Mouse (Mus musculus): ENCODE measurements around the gene Gm11939. TPM values are rescaled to one million over a fixed set of nuclear protein-coding genes. Genes with fewer than 3 reads are reported as not detected.
"Not testable (repeated sequence)": the region's sequence is repeated elsewhere in the genome, so short reads cannot be mapped to it uniquely, and the experiment has no call there.

Gene Gm11939
- not detected in 2 replicates for polyA plus RNA-seq (2012; rRNA removed)

DNA sequence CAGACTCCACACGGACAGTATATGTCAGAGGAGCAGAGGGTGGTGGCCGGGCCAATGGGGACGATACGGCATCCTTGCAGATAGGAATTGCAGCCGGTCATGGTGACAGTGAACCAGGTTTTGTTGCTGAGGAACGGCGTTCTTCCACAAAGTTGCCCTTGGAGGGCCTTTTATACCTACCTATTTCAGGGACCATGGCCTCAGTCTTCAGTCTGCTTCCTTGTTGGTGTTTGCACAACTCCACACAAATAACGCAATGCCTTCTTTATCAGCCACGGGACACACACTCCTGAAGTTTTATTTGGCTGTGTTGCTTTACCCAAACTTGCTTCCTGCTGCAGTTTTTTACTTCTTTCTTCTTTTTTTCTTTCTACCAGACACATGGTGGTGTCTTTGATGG lies at the start of gene Gm11939:
Gene Gm11939 (minus strand): TSS at position 101 of the 400 bp plus-strand sequence.
- no peak for TF ChIP-seq CTCF (IDR thresholded peaks at IDR 0.05; ENCODE audit: control insufficient read depth, insufficient read depth, insufficient replicate concordance, low read depth, low read length)
- H3K27me3 ChIP-seq (ENCODE audit: control insufficient read depth, insufficient read depth, low read length): no peaks in the 10 kb centered on the region
- no peaks in the 10 kb centered on the region for H3K4me1 ChIP-seq (ENCODE audit: control insufficient read depth, insufficient read depth, low read length)
- no peak within 1 kb of the TSS for H3K27ac ChIP-seq (ENCODE audit: control insufficient read depth, insufficient read depth, low read depth, low read length)
- H3K36me3 ChIP-seq (ENCODE audit: control insufficient read depth, insufficient read depth, low read length): no peaks in the 10 kb centered on the region
- no peak within 1 kb of the TSS for H3K4me3 ChIP-seq (ENCODE audit: control insufficient read depth, low read depth, low read length)

DNA sequence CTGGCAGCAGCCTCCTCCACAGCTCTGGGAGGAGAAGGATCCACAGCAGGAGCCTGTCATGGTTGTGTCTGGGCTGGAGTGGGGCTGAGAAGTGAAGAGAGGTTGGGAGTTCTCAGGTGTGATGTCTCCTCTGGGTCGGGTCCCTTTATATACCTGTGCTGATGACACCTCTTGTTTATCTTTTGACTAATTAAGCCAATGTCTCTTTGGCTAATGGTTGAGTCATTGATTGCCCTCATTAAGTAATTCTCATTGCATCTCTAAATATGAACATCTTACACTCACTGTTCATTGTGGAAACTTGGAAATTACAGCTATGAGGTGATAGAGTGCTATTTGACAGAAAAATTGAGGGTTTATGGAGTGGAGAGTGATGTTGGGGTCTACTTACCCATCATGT lies 43.9 kb upstream of the Gm11939 start, which contains the start of gene Gm11938:
Gene Gm11938 (minus strand): TSS at position 101 of the 400 bp plus-strand sequence.
- not testable (repeated sequence) for H3K4me1 ChIP-seq (ENCODE audit: control insufficient read depth, insufficient read depth, low read length); H3K4me3 ChIP-seq (ENCODE audit: control insufficient read depth, low read depth, low read length); H3K27ac ChIP-seq (ENCODE audit: control insufficient read depth, insufficient read depth, low read depth, low read length); H3K36me3 ChIP-seq (ENCODE audit: control insufficient read depth, insufficient read depth, low read length); H3K27me3 ChIP-seq (ENCODE audit: control insufficient read depth, insufficient read depth, low read length)

DNA sequence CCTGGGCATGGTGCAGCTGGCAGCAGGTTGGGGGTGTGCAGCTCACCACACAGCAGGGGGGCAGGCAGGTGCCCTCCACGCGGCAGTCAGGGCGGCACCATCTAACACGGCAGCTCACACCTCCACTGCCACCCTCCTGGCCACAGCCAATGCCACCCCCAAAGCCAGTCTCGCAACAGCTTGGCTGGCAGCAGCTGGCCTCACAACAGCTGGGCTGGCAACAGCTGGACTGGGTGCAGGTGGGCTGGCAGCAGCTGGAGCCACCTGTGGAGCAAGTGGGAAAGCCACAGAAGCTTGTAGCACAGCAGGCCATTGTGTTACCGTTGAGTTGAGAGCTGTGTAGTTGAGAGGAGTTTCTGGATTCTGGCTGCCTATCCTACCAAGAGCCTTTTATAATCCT lies 38.5 kb upstream of the Gm11939 start, which contains the start of gene Krtap9-3:
Gene Krtap9-3 (minus strand): TSS at position 364 of the 400 bp plus-strand sequence.
- H3K27me3 ChIP-seq (ENCODE audit: control insufficient read depth, insufficient read depth, low read length); H3K4me1 ChIP-seq (ENCODE audit: control insufficient read depth, insufficient read depth, low read length): not testable (repeated sequence)

DNA sequence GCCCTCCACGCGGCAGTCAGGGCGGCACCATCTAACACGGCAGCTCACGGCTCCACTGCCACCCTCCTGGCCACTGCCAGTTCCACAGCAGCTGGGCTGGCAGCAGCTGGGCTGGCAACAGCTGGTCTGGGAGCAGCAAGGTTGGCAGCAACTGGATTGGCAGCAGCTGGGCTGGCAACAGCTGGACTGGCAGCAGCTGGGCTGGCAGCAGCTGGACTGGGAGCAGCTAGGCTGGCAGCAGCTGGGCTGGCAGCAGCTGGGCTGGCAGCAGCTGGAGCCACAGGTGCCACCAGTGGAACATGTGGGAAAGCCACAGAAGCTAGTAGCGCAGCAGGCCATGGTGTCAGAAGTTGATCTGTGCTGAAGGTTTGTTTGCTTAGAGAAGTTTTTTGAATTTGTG lies 31.7 kb upstream of the Gm11939 start, which contains the start of gene Krtap1-3:
Gene Krtap1-3 (minus strand): TSS at position 359 of the 400 bp plus-strand sequence.
- no peak for TF ChIP-seq POLR2A (IDR thresholded peaks at IDR 0.05; ENCODE audit: control insufficient read depth, low read depth, low read length)
- no peak for TF ChIP-seq CTCF (IDR thresholded peaks at IDR 0.05; ENCODE audit: control insufficient read depth, insufficient read depth, insufficient replicate concordance, low read depth, low read length)

More for the DNA sequence above, 38.5 kb upstream of the Gm11939 start, which contains the start of gene Krtap9-3:
- H3K36me3 ChIP-seq (ENCODE audit: control insufficient read depth, insufficient read depth, low read length); H3K27ac ChIP-seq (ENCODE audit: control insufficient read depth, insufficient read depth, low read depth, low read length): not testable (repeated sequence)
- peak within 1 kb of the TSS; percentile 18 for H3K4me3 ChIP-seq (ENCODE audit: control insufficient read depth, low read depth, low read length)

DNA sequence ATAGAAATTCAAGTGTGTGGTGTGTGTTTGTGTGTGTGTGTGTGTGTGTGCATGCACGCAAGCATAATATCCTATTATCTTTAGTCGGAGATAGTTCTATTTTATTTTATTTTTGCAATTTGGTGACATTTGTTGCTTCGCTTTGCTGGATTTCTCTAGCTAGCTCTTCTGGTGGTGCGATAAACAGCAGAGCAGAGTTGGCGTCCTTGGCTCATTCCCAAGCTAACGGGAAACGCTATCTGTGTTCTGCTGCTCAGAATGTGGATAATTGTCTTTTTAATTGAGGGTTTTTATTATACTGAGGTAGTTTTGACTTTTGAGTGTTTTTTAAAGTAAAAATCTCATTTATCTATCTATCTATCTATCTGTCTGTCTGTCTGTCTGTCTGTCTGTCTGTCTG lies 25.8 kb upstream of the Gm11939 start:
- Histone ChIP-seq H3K36me3 (ENCODE audit: control insufficient read depth, insufficient read depth, low read length) (no peaks in the 10 kb centered on the region), H3K27ac (ENCODE audit: control insufficient read depth, insufficient read depth, low read depth, low read length) (no peak overlapping the region), H3K4me1 (ENCODE audit: control insufficient read depth, insufficient read depth, low read length) (no peaks in the 10 kb centered on the region), H3K4me3 (ENCODE audit: control insufficient read depth, low read depth, low read length) (no peak overlapping the region), H3K27me3 (ENCODE audit: control insufficient read depth, insufficient read depth, low read length) (no peaks in the 10 kb centered on the region)
- TF ChIP-seq POLR2A (IDR thresholded peaks at IDR 0.05; ENCODE audit: control insufficient read depth, low read depth, low read length) (no peak), CTCF (IDR thresholded peaks at IDR 0.05; ENCODE audit: control insufficient read depth, insufficient read depth, insufficient replicate concordance, low read depth, low read length) (no peak)

More for the DNA sequence above, 31.7 kb upstream of the Gm11939 start, which contains the start of gene Krtap1-3:
- Histone ChIP-seq H3K36me3 (ENCODE audit: control insufficient read depth, insufficient read depth, low read length) (no peaks in the 10 kb centered on the region), H3K27ac (ENCODE audit: control insufficient read depth, insufficient read depth, low read depth, low read length) (no peak within 1 kb of the TSS), H3K4me3 (ENCODE audit: control insufficient read depth, low read depth, low read length) (no peak within 1 kb of the TSS), H3K27me3 (ENCODE audit: control insufficient read depth, insufficient read depth, low read length) (no peaks in the 10 kb centered on the region), H3K4me1 (ENCODE audit: control insufficient read depth, insufficient read depth, low read length) (0 out of 2 replicates have a peak, but pooled peaks cover 2% of the 10 kb centered on the region)

DNA sequence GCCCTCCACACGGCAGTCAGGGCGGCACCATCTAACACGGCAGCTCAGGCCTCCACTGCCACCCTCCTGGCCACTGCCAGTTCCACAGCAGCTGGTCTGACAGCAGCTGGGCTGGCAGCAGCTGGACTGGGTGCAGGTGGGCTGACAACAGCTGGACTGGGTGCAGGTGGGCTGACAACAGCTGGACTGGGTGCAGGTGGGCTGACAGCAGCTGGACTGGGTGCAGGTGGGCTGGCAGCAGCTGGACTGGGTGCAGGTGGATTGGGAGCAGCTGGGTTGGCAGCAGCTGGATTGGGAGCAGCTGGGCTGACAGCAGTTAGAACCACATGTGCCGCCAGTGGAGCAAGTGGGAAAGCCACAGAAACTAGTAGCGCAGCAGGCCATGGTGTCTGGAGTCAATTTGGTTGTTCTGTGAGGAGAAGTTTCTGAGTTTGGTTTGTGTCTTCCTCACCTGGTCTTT lies 24.0 kb upstream of the Gm11939 start, which contains the start of gene Krtap1-4:
Gene Krtap1-4 (minus strand): TSS at position 410 of the 460 bp plus-strand sequence.
- no peaks in the 10 kb centered on the region for H3K36me3 ChIP-seq (ENCODE audit: control insufficient read depth, insufficient read depth, low read length)
- TF ChIP-seq POLR2A (IDR thresholded peaks at IDR 0.05; ENCODE audit: control insufficient read depth, low read depth, low read length): no peak
- no peak within 1 kb of the TSS for H3K27ac ChIP-seq (ENCODE audit: control insufficient read depth, insufficient read depth, low read depth, low read length)
- no peaks in the 10 kb centered on the region for H3K27me3 ChIP-seq (ENCODE audit: control insufficient read depth, insufficient read depth, low read length)
- H3K4me1 ChIP-seq (ENCODE audit: control insufficient read depth, insufficient read depth, low read length): no peaks in the 10 kb centered on the region
- no peak within 1 kb of the TSS for H3K4me3 ChIP-seq (ENCODE audit: control insufficient read depth, low read depth, low read length)

DNA sequence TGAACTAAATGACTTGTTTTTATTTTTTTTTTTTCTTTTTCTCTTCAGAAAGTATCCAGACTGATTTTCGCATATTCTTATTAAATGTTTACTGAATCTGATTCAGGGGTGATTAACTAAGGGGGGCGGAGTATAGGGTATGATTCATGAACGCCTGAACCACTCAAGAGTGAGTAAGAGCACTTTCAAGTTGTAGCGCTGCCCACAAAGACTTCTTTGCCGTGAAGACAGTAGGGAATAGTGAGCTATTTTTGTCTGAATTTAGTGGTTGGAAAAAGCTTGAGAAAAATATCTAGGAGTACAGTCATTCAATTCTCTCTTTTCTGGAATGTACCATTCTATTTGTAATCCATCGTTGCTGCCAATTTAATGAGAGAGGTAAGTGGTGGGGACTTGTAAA lies 22.3 kb upstream of the Gm11939 start:
- Histone ChIP-seq H3K36me3 (ENCODE audit: control insufficient read depth, insufficient read depth, low read length) (no peaks in the 10 kb centered on the region), H3K4me1 (ENCODE audit: control insufficient read depth, insufficient read depth, low read length) (no peaks in the 10 kb centered on the region), H3K27me3 (ENCODE audit: control insufficient read depth, insufficient read depth, low read length) (no peaks in the 10 kb centered on the region), H3K27ac (ENCODE audit: control insufficient read depth, insufficient read depth, low read depth, low read length) (no peak overlapping the region), H3K4me3 (ENCODE audit: control insufficient read depth, low read depth, low read length) (no peak overlapping the region)
- TF ChIP-seq CTCF (IDR thresholded peaks at IDR 0.05; ENCODE audit: control insufficient read depth, insufficient read depth, insufficient replicate concordance, low read depth, low read length): no peak
- no peak for TF ChIP-seq POLR2A (IDR thresholded peaks at IDR 0.05; ENCODE audit: control insufficient read depth, low read depth, low read length)

DNA sequence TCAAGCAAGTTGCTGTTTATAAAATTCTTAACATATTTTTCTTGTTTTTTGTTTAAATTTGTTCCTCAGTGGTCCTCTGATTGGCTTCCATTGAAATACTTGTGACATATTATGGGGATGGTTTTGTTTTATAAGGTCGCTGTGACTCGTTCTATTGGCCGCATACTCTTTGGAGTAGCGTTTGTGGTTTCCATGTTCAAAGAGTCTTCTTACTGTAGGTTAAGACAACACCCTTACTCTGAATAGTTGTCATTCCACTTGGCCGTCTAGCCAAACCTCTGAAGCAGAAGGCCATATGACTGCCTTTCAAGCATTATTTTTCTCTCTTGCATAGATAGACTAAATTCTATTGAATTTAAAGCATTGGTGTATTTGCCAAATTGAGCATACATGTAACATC lies 21.8 kb upstream of the Gm11939 start:
- TF ChIP-seq CTCF (IDR thresholded peaks at IDR 0.05; ENCODE audit: control insufficient read depth, insufficient read depth, insufficient replicate concordance, low read depth, low read length) (no peak), POLR2A (IDR thresholded peaks at IDR 0.05; ENCODE audit: control insufficient read depth, low read depth, low read length) (no peak)
- Histone ChIP-seq H3K4me1 (ENCODE audit: control insufficient read depth, insufficient read depth, low read length) (no peaks in the 10 kb centered on the region), H3K36me3 (ENCODE audit: control insufficient read depth, insufficient read depth, low read length) (no peaks in the 10 kb centered on the region)

More for the DNA sequence above, 21.8 kb upstream of the Gm11939 start:
- Histone ChIP-seq H3K4me3 (ENCODE audit: control insufficient read depth, low read depth, low read length) (no peak overlapping the region), H3K27ac (ENCODE audit: control insufficient read depth, insufficient read depth, low read depth, low read length) (no peak overlapping the region), H3K27me3 (ENCODE audit: control insufficient read depth, insufficient read depth, low read length) (no peaks in the 10 kb centered on the region)
